Mouse (Mus musculus) hindbrain, postnatal 0 days (tissue): Measurements from ENCODE around the gene Clasrp. TPM values are rescaled to one million over a fixed set of nuclear protein-coding genes. Genes with fewer than 3 reads are reported as not detected.

ENCODE experiments used
- ATAC-seq: fragments of 200-750 bp; cut with Nextera tagmentation; 2 replicates; pipeline ENCODE4 v1.8.0; 2017; ENCODE audit warnings: mild to moderate bottlenecking, moderate TSS enrichment, moderate library complexity
- DNase-seq: peaks from one replicate; pipeline ENCODE4 v3.0.0-alpha.2; 2015; ENCODE audit warnings: low spot score
- H3K27ac ChIP-seq: fragments of 300-500 bp; sonication (generic); 2 replicates; pipeline ENCODE4 v1.5.1; 2014; ENCODE audit warnings: mild to moderate bottlenecking
- H3K27me3 ChIP-seq: fragments of 300-500 bp; sonication (generic); 2 replicates; pipeline ENCODE4 v1.6.1; 2014; ENCODE audit warnings: low read length, mixed read lengths; ENCODE audit not compliant: insufficient read depth
- H3K36me3 ChIP-seq: fragments of 300-500 bp; sonication (generic); 2 replicates; pipeline ENCODE4 v1.6.1; 2014; ENCODE audit warnings: low read length, mixed read lengths; ENCODE audit not compliant: insufficient read depth
- H3K4me1 ChIP-seq: fragments of 300-500 bp; sonication (generic); 2 replicates; pipeline ENCODE4 v1.6.1; 2014; ENCODE audit warnings: antibody characterized with exemption, low read length, mixed read lengths; ENCODE audit not compliant: insufficient read depth
- H3K4me2 ChIP-seq: fragments of 300-500 bp; sonication (generic); 2 replicates; pipeline ENCODE4 v1.6.1; 2014; ENCODE audit warnings: low read depth, mild to moderate bottlenecking, low read length, moderate library complexity, mixed read lengths
- H3K4me3 ChIP-seq: fragments of 300-500 bp; sonication (generic); 2 replicates; pipeline ENCODE4 v1.5.1; 2014; ENCODE audit warnings: low read length
- H3K9ac ChIP-seq: fragments of 300-500 bp; sonication (generic); replicated peaks from 2 replicates; pipeline ENCODE4 v1.6.1; 2014; ENCODE audit warnings: mild to moderate bottlenecking, low read length, moderate library complexity, mixed read lengths
- H3K9me3 ChIP-seq: fragments of 300-500 bp; sonication (generic); 2 replicates; pipeline ENCODE4 v1.6.1; 2016; ENCODE audit warnings: low read length, mixed read lengths
- CTCF ChIP-seq: IDR thresholded peaks from 2 replicates; pipeline ENCODE4 v1.5.1; 2016; ENCODE audit warnings: antibody characterized with exemption, control low read depth, low read depth
- WGBS: fragments of 180-500 bp; shearing (Covaris S2); extraction: QIAGEN DNeasy Blood & Tissue Kit; methylation state at CpG from one replicate; pipeline ENCODE4 v1.1.7; 2014; 5-methylcytosine and 5-hydroxymethylcytosine counted together
- polyA plus RNA-seq: library from polyadenylated mRNA; unstranded; fragments of >200 nt; fragmentation: Nextera tagmentation; extraction: Ambion mirVana; gene quantifications from 2 replicates; pipeline ENCODE4 v1.2.1, GENCODE M21; 2015
- total RNA-seq: library from RNA; depleted of rRNA; stranded (reverse); fragments of >200 nt; gene quantifications from 2 replicates; pipeline ENCODE4 v1.2.3, GENCODE M21; 2014; rRNA removed

Clasrp gene
- total RNA-seq, result 67.0 and 90.9 TPM in 2 replicates
- polyA plus RNA-seq, result 70.3 and 77.5 TPM in 2 replicates

DNA sequence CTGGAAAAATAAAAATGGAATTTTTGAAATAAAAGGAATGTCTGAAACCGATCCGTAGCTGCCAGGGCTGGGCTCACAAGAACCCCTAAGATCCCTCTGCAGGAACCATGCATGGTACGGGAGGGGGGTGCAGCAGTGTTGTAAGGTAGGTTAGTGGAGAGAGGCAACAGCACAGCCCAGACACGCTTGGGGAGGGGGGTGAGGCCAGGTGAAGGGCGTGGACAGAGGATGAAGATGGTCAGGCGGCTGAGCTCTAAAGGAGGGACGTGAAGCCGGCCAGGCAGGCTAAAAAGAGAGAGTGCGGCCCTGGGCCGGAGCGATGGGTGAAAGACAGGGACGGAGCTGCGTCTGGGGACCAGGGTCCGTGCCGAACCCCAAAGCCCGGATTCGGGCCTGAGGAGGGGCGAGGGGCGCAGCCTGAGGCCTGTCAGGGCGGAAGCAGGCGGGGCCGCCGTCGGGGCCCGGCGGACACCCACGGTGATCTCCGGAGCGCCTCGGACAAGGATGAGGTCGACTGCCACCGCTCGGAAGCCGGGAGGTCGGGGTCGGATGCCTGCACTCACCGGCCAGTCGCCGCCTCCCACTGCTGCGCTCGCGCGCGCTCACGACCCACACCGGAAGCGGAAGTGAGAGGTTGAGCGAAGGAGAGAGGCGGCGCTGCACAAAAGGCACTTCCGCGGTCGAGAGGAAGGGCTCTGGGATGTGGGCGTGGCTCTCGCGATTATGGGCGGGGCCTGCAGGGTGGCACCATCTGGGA, at the start of gene Clasrp:
Clasrp (minus strand) TSS at position 638 of the 757 bp plus-strand sequence.
- Histone ChIP-seq H3K9ac (peak within 1 kb of the TSS; percentile 99), H3K36me3 (peaks cover 18% of the 10 kb centered on the region), H3K27me3 (no peaks in the 10 kb centered on the region), H3K9me3 (no peaks in the 10 kb centered on the region), H3K4me3 (peak within 1 kb of the TSS; percentile 80), H3K27ac (peak within 1 kb of the TSS; percentile 82), H3K4me2 (peak within 1 kb of the TSS; percentile 94), H3K4me1 (peaks cover 16% of the 10 kb centered on the region)
- ATAC-seq (peak; percentile 88), DNase-seq (peak; percentile 97)
- under 1% methylated on average over 57 of the region's 57 CpGs for WGBS
- peak; percentile 30 for TF ChIP-seq CTCF

DNA sequence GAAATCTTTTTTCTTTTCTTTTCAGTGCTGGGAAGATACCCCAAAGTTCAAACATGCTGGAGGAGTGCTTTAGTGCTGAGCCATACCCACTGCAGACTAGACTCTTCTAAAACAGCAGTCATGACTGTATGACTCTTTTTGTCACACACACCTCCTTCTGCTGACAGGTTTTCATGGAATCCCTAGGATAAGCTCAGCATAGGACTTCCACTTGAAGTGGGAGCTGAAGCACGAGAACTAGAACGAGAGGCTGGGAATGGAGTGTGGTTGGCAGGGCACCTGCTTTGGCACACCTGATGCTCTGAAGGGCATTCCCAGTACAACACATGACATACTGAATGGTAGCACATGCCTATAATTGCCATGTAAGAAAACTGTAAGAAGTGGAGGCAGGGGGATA, 48.3 kb upstream of the Clasrp start:
- Histone ChIP-seq H3K27ac (no peak overlapping the region), H3K9ac (no peak overlapping the region), H3K27me3 (no peaks in the 10 kb centered on the region), H3K4me3 (no peak overlapping the region), H3K9me3 (no peaks in the 10 kb centered on the region), H3K4me1 (no peaks in the 10 kb centered on the region), H3K4me2 (no peak overlapping the region), H3K36me3 (peaks cover 43% of the 10 kb centered on the region)
- ATAC-seq (no peak), DNase-seq (no peak)
- 91% methylated on average over 2 of the region's 2 CpGs for WGBS
- no peak for TF ChIP-seq CTCF

DNA sequence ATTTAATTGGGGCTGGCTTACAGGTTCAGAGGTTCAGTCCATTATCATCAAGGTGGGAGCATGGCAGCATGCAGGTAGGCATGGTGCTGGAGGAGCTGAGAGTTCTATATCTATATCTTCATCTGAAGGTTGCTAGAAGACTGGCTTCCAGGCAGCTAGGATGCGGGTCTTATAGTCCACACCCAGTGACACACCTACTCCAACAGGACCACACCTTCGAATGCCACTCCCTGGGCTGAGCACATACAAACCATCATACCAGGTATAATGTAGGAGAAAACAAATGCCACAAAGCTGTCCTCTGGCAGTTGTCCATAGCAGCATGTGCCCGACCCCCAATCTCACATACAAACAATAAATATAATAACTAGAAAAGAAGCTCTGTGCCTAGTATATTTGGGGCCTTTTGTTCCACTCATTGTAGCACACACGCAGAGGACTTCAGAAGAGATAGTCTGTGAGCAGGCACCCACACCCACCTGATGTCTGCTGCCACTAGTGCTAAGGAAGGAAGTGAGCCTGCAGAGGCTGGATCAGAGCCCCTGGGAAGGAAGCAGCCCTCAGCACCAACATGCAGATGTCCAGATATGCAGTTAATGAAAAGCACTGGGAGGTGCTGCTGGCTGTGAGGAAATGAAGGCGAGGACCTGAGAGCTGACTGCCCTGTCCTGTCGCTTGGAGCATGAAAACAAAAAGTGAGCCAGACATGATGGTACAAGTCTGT, 46.9 kb upstream of the Clasrp start:
- peaks cover 43% of the 10 kb centered on the region for H3K36me3 ChIP-seq
- no peak for TF ChIP-seq CTCF
- no peak overlapping the region for H3K9ac ChIP-seq
- H3K27ac ChIP-seq, result no peak overlapping the region
- H3K27me3 ChIP-seq, result no peaks in the 10 kb centered on the region
- ATAC-seq, result no peak
- H3K9me3 ChIP-seq, result no peaks in the 10 kb centered on the region
- no peak overlapping the region for H3K4me2 ChIP-seq
- no peaks in the 10 kb centered on the region for H3K4me1 ChIP-seq
- WGBS, result 92% methylated on average over 6 of the region's 6 CpGs
- no peak for DNase-seq
- no peak overlapping the region for H3K4me3 ChIP-seq

DNA sequence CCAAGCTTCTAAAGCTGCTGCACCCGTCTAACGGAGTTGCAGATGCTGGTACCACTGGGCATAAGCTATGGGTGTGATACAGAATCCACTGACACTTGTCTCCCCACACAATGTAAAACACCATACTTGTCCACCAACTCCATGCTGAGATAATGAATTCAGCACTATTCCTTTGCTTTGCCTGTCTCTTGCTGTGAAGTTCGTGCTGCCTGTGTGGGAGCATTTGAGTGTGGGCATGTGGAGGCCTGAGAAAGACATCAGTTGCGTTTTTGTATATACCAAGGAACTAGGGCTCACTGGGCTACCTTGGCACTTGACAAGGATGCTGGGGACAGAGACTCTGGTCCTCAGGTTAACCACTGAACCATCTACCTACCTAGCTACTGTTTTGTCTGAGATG, 36.9 kb upstream of the Clasrp start:
- 85% methylated on average over 4 of the region's 4 CpGs for WGBS
- Histone ChIP-seq H3K4me3 (no peak overlapping the region), H3K36me3 (peaks cover 79% of the 10 kb centered on the region), H3K27ac (no peak overlapping the region), H3K4me2 (no peak overlapping the region), H3K27me3 (no peaks in the 10 kb centered on the region), H3K9ac (no peak overlapping the region), H3K9me3 (no peaks in the 10 kb centered on the region), H3K4me1 (no peaks in the 10 kb centered on the region)
- DNase-seq (no peak), ATAC-seq (no peak)
- TF ChIP-seq CTCF, result no peak

DNA sequence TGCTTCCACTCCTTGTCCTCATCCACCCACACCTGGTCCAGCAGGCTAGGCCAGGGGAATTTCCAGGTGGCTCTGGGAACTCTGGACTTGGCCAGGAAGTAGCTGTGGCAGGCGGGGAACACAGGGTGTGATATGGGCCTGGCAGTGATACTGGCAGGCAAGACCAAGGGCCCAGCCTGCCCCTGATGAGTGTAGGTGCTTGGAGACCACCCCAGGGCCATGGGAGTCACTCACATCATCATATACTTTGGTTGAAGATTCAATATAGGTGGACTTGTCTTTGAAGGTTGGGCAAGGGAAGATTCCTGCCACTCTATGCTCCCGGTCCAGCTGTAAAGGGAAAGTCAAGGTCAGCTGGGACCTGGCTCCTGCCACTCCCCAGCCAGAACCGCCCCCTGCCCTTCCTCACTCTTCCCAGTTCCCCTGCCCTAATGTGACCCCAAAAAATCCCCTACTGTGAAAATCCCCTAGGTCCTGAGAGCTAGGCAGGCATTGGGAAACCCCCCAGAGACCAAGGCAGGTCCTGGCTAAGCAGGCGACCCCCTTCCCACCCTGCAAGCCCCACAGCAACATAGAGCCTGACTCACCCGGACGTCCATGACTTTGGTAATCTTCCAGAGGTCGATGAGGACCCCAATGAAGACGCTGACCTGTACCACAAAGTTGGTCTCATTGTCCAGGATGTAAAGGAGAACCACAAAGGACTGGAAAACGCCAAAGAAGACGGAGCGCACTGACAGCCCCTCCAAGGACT, 31.0 kb upstream of the Clasrp start:
- TF ChIP-seq CTCF, result no peak
- H3K27me3 ChIP-seq, result no peaks in the 10 kb centered on the region
- H3K36me3 ChIP-seq, result peaks cover 74% of the 10 kb centered on the region
- no peak for DNase-seq
- no peak for ATAC-seq
- H3K4me1 ChIP-seq, result no peaks in the 10 kb centered on the region
- H3K4me3 ChIP-seq, result no peak overlapping the region
- H3K9me3 ChIP-seq, result no peaks in the 10 kb centered on the region
- no peak overlapping the region for H3K4me2 ChIP-seq
- H3K9ac ChIP-seq, result no peak overlapping the region
- H3K27ac ChIP-seq, result no peak overlapping the region
- 87% methylated on average over 11 of the region's 11 CpGs for WGBS

DNA sequence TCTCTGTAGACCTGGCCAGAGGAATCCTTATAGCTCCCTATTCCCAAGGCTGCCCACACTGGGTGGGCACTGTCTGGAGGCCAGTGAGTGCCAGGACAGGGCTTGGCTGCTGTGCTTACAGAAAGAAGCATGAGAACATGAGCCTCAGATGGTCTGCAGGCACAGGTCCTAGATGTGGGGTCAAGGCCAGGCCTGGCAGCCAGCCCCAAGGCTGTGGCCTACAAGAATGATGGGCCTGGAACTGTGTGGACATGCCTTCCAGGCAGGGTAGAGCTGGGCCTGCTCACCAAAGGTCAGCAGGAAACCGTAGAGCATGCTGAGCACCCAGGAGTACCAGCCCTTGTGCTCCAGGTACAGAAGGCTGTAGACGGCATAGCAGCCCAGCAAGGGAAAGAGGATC, 30.3 kb upstream of the Clasrp start:
- no peaks in the 10 kb centered on the region for H3K27me3 ChIP-seq
- no peak overlapping the region for H3K4me3 ChIP-seq
- H3K27ac ChIP-seq, result no peak overlapping the region
- ATAC-seq, result no peak
- no peaks in the 10 kb centered on the region for H3K9me3 ChIP-seq
- no peak for DNase-seq
- H3K36me3 ChIP-seq, result peaks cover 73% of the 10 kb centered on the region
- WGBS, result 87% methylated on average over 2 of the region's 2 CpGs
- no peak for TF ChIP-seq CTCF
- H3K9ac ChIP-seq, result no peak overlapping the region; the same call in 1 of the 2 replicates
- H3K4me2 ChIP-seq, result no peak overlapping the region
- H3K4me1 ChIP-seq, result no peaks in the 10 kb centered on the region
